Mouse (Mus musculus) ES-E14 (cell line): Measurements from ENCODE around the gene Rfesd. TPM values are rescaled to one million over a fixed set of nuclear protein-coding genes. Genes with fewer than 3 reads are reported as not detected.

Source experiments
- DNase-seq: peaks from one replicate; pipeline ENCODE4 v3.0.0-alpha.2; 2013; ENCODE audit warnings: low read depth, low spot score
- H3K27ac ChIP-seq: 2 replicates; pipeline ENCODE4 v1.5.1; 2012; ENCODE audit warnings: low read depth, mild to moderate bottlenecking, low read length, moderate library complexity, mixed read lengths; ENCODE audit not compliant: poor library complexity, insufficient read depth, severe bottlenecking
- H3K36me3 ChIP-seq: 2 replicates; pipeline ENCODE4 v1.6.1; 2012; ENCODE audit warnings: mild to moderate bottlenecking, low read length, moderate library complexity, mixed read lengths; ENCODE audit not compliant: control insufficient read depth, poor library complexity, insufficient read depth, severe bottlenecking
- H3K4me1 ChIP-seq, 2 experiments: fragments of 150-350 bp in 1 of 2; sonication (generic) in 1 of 2; 2 replicates each; pipeline ENCODE4 v1.6.1; 2012; ENCODE audit warnings: low read length in 2 of 2, mild to moderate bottlenecking in 1 of 2, mixed read lengths in 1 of 2; ENCODE audit not compliant: control insufficient read depth in 2 of 2, insufficient read depth in 2 of 2, poor library complexity in 1 of 2
- H3K4me3 ChIP-seq, 2 experiments: fragments of 150-350 bp in 1 of 2; sonication (generic) in 1 of 2; 2 replicates each; pipeline ENCODE4 v1.5.1; 2012; ENCODE audit warnings: low read length in 2 of 2, low read depth in 1 of 2, mild to moderate bottlenecking in 1 of 2, mixed read lengths in 1 of 2; ENCODE audit not compliant: insufficient read depth in 1 of 2, poor library complexity in 1 of 2, severe bottlenecking in 1 of 2
- H3K9ac ChIP-seq: 2 replicates; pipeline ENCODE4 v1.6.1; 2012; ENCODE audit warnings: low read depth, mild to moderate bottlenecking, low read length, mixed read lengths; ENCODE audit not compliant: poor library complexity, insufficient read depth, severe bottlenecking
- H3K9me3 ChIP-seq: fragments of 150-350 bp; sonication (generic); 2 replicates; pipeline ENCODE4 v1.6.1; 2012; ENCODE audit warnings: low read depth, mild to moderate bottlenecking, low read length; ENCODE audit not compliant: control insufficient read depth, insufficient read depth
- CHD2 ChIP-seq: IDR thresholded peaks from 2 replicates; pipeline ENCODE4 v1.6.1; 2014; ENCODE audit warnings: mild to moderate bottlenecking, low read depth, low read length, inconsistent platforms
- HCFC1 ChIP-seq: IDR thresholded peaks from 2 replicates; pipeline ENCODE4 v1.6.1; 2012; ENCODE audit warnings: low read length, inconsistent platforms, borderline replicate concordance; ENCODE audit not compliant: insufficient read depth
- MAFK ChIP-seq: IDR thresholded peaks from 2 replicates; pipeline ENCODE4 v1.6.1; 2014; ENCODE audit warnings: mild to moderate bottlenecking, low read depth, low read length, inconsistent platforms; ENCODE audit not compliant: insufficient read depth
- ZC3H11A ChIP-seq: IDR thresholded peaks from 2 replicates; pipeline ENCODE4 v1.6.1; 2012; ENCODE audit warnings: low read depth, mild to moderate bottlenecking, inconsistent platforms, low read length, borderline replicate concordance
- ZNF384 ChIP-seq: IDR thresholded peaks from 2 replicates; pipeline ENCODE4 v1.6.1; 2012; ENCODE audit warnings: low read depth, low read length, inconsistent platforms
- in situ Hi-C, 2 experiments: fragments of 600-800 bp; cut with MboI; formaldehyde crosslinking; loops; one replicate each; pipeline ENCODE4 v1.15.1; 2025; ENCODE audit warnings: low sequenced_read_pairs in 2 of 2, inconsistent platforms in 1 of 2; ENCODE audit not compliant: unreplicated experiment in 2 of 2
- total RNA-seq: library from RNA; depleted of rRNA; stranded (reverse); fragments of 300-350 nt; gene quantifications from 2 replicates; pipeline ENCODE4 v1.2.3, GENCODE M21; 2012

The Rfesd gene
- total RNA-seq, 1 experiment = 8.9 TPM

DNA sequence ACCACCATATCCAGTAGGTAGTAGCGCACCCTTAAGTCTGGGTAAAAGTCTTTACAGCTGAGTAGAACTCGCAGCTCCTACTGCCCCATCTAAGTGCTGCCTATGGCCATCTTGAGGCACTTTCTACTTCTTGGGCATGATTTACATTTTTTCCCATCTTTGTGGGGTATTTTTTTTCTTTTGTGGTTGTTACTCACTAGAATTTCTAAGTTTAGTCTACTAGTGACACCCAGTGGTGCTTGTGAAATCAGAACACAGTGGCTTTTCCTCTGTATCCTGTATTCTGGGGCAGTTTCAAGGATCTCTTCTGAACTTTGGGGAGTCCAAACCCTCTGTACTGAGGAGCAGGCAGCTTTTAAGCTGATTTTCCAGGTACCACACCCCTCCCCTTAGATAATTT, 3.3 kb upstream of the Rfesd start:
- in situ Hi-C loops = no loop called here
- DNase-seq = no peak
- Histone ChIP-seq H3K4me3 (no peak overlapping the region), H3K4me1 (no peaks in the 10 kb centered on the region), H3K9me3 (no peaks in the 10 kb centered on the region), H3K27ac (no peak overlapping the region), H3K9ac (no peak overlapping the region), H3K36me3 (no peaks in the 10 kb centered on the region)
- TF ChIP-seq ZNF384 = no peak
- TF ChIP-seq HCFC1 = no peak
- TF ChIP-seq ZC3H11A = no peak
- no peak for TF ChIP-seq MAFK
- no peak for TF ChIP-seq CHD2

DNA sequence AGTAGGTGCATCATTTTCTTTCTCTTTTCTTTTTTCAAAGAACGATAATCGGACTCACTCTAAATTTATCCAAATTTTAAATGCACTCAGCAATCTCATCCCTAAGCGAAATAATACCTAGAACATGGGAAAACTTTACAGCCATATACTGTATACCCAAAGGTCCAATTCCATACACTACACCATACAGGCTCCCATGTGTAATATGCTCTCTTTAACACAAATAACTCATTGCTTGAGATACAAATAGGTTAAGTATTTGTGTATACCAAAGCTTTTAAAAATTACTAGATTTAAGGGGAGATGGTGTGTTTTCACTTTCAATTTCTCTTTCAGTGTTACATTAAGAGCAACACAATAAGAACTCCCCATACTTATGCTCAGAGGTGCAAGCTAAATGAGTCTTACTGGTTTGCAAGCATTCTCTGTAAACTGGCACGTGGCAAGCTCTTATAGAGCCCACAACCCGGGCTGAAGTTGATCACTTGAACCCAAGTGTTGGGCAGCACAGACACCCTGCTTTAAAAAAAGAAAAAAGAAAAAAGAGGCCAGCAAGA, 403 bp upstream of the Rfesd start:
- Histone ChIP-seq H3K4me1 (no peaks in the 10 kb centered on the region), H3K4me3 (peak overlapping the region in 1 of 2 experiments; percentile 52; a peak in 2 of 4 replicates), H3K9ac (no peak overlapping the region), H3K36me3 (no peaks in the 10 kb centered on the region), H3K27ac (no peak overlapping the region), H3K9me3 (no peaks in the 10 kb centered on the region)
- no peak for DNase-seq
- in situ Hi-C loops = no loop called here
- no peak for TF ChIP-seq CHD2
- TF ChIP-seq HCFC1 = no peak
- no peak for TF ChIP-seq ZNF384
- TF ChIP-seq MAFK = no peak
- TF ChIP-seq ZC3H11A = no peak

DNA sequence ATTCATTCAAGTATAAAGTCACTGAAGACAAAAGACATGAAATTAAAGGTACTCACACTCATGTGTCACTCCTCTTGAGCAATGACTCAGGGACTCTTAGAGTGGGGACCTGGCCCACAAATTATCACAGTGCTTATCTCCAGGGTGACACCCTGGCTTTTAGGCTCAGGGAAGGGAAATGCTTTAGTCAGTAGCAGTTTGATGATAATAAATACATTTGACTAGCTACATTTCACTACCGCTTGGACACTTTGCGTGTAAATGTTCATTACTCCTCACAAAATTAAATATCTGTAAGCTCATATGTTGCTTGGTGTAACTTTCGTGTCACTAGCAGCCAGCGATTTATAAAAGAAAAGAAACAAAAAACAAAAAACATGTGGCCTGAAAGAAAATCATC, 1.1 kb downstream of the Rfesd start:
- H3K27ac ChIP-seq = no peak overlapping the region
- no peaks in the 10 kb centered on the region for H3K9me3 ChIP-seq
- H3K36me3 ChIP-seq = no peaks in the 10 kb centered on the region
- peak overlapping the region; percentile 97; the same call in 1 of the 2 replicates for H3K9ac ChIP-seq
- in situ Hi-C loops = no loop called here
- H3K4me3 ChIP-seq = peak overlapping the region; percentile 37 to 82; a peak in 3 of 4 replicates
- TF ChIP-seq HCFC1 = no peak
- no peak for TF ChIP-seq MAFK
- TF ChIP-seq ZNF384 = no peak
- TF ChIP-seq ZC3H11A = no peak
- no peak for TF ChIP-seq CHD2
- DNase-seq = no peak
- no peaks in the 10 kb centered on the region for H3K4me1 ChIP-seq

DNA sequence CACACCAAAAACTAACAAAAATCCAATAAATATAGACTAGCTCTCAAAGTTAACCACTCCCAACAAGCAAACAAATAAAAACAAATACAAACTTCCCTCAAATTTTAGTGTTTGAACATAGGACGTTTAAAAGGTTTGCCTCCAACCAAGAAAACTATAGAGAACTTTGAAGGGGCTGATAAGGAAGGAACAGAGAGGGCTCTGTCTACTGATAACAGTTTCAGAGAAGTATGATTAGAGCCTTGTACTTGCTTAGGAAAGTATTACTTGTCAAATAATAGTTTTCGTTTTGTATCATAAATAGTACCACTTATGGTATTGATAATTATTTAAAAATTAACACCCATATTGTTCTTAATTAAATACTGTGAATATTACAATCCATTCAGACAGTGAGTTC, 4.0 kb downstream of the Rfesd start:
- H3K4me3 ChIP-seq = no peak overlapping the region
- no peak for DNase-seq
- H3K9me3 ChIP-seq = no peaks in the 10 kb centered on the region
- no peak for TF ChIP-seq ZC3H11A
- no peak for TF ChIP-seq ZNF384
- TF ChIP-seq CHD2 = no peak
- TF ChIP-seq MAFK = no peak
- TF ChIP-seq HCFC1 = no peak
- H3K27ac ChIP-seq = no peak overlapping the region
- no peak overlapping the region for H3K9ac ChIP-seq
- in situ Hi-C loops = no loop called here
- H3K4me1 ChIP-seq = no peaks in the 10 kb centered on the region
- no peaks in the 10 kb centered on the region for H3K36me3 ChIP-seq

DNA sequence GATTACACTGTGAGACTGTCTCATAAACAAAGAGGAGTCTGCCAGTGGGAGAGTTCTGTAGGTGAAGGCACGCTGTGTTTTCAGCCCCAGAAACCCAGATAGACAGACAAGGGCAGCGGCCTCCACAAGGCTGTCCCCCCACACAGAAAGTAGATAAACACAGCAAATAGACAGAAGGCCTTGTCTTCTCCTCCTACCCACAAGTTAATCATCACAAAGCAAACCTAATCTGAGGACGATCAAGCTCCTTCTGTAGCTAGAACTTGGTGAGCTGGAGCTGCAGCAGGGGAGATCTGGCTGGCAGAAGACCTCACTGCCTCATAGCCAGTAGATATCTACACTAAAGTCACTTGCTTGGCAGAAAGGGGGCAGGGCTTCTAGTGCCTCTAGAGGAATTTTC, 15.2 kb downstream of the Rfesd start:
- no peak for DNase-seq
- TF ChIP-seq CHD2 (no peak), ZNF384 (no peak), HCFC1 (no peak)
- in situ Hi-C loops = no loop called here
- no peaks in the 10 kb centered on the region for H3K4me1 ChIP-seq
- no peaks in the 10 kb centered on the region for H3K9me3 ChIP-seq
- no peaks in the 10 kb centered on the region for H3K36me3 ChIP-seq
- no peak overlapping the region for H3K9ac ChIP-seq
- H3K27ac ChIP-seq = no peak overlapping the region
- H3K4me3 ChIP-seq = no peak overlapping the region
